Mouse (Mus musculus) c-Kit-positive CD71-positive TER-119-positive erythroid progenitor cells, embryonic 14.5 days (primary cell): ENCODE data around the gene Ppih.
"Not testable (repeated sequence)": the region's sequence is repeated elsewhere in the genome, so short reads cannot be mapped to it uniquely, and the experiment has no call there.

Experiments
- DNase-seq: peaks from one replicate; pipeline ENCODE4 v3.0.0-alpha.2; 2013; ENCODE audit warnings: low spot score

Gene Ppih

GRCm38 (mm10) chr4:119291921-119292320 lies 28.4 kb downstream of the Ppih start:
- DNase-seq, result no peak

- DNase-seq, result no peak
These were observed 35.0 kb downstream of the Ppih start for GRCm38 (mm10) chr4:119285336-119285735.

- DNase-seq, result no peak
These were observed 35.5 kb downstream of the Ppih start for GRCm38 (mm10) chr4:119284861-119285260.

GRCm38 (mm10) chr4:119278784-119279183 lies 41.6 kb downstream of the Ppih start:
- DNase-seq, result not testable (repeated sequence)

- no peak for DNase-seq
These were observed 44.6 kb downstream of the Ppih start for GRCm38 (mm10) chr4:119275726-119276125.

GRCm38 (mm10) chr4:119275226-119275625 lies 45.1 kb downstream of the Ppih start:
- DNase-seq, result no peak

- DNase-seq, result no peak
These were observed 45.7 kb downstream of the Ppih start for GRCm38 (mm10) chr4:119274627-119275026.

- no peak for DNase-seq
These were observed 53.7 kb downstream of the Ppih start for GRCm38 (mm10) chr4:119266606-119267005.

GRCm38 (mm10) chr4:119263459-119263858 lies 56.9 kb downstream of the Ppih start:
- DNase-seq, result no peak

GRCm38 (mm10) chr4:119262483-119262882 lies 57.9 kb downstream of the Ppih start:
- no peak for DNase-seq

- no peak for DNase-seq
These were observed 59.1 kb downstream of the Ppih start for GRCm38 (mm10) chr4:119261087-119261713.

GRCm38 (mm10) chr4:119259344-119260254 lies 60.7 kb downstream of the Ppih start:
- DNase-seq, result no peak

GRCm38 (mm10) chr4:119257083-119257482 lies 63.3 kb downstream of the Ppih start:
- DNase-seq, result no peak

- DNase-seq, result no peak
These were observed 65.0 kb downstream of the Ppih start, which contains the start of gene Cldn19 for GRCm38 (mm10) chr4:119255351-119255750. Gene Cldn19 (plus strand): TSS chr4:119255414.

- DNase-seq, result no peak
These were observed 66.2 kb downstream of the Ppih start for GRCm38 (mm10) chr4:119254012-119254618.

- no peak for DNase-seq
These were observed 68.1 kb downstream of the Ppih start for GRCm38 (mm10) chr4:119252025-119252808.
